Mouse (Mus musculus) lung, postnatal 0 days (tissue): ENCODE data around the gene Cfap206.

Experiments used
- CTCF ChIP-seq: IDR thresholded peaks from 2 replicates; pipeline ENCODE4 v1.5.1; 2016; ENCODE audit warnings: antibody characterized with exemption, mild to moderate bottlenecking
- EP300 ChIP-seq: IDR thresholded peaks from 2 replicates; pipeline ENCODE4 v1.6.1; 2016; ENCODE audit warnings: antibody characterized with exemption, mild to moderate bottlenecking, control low read depth

DNA sequence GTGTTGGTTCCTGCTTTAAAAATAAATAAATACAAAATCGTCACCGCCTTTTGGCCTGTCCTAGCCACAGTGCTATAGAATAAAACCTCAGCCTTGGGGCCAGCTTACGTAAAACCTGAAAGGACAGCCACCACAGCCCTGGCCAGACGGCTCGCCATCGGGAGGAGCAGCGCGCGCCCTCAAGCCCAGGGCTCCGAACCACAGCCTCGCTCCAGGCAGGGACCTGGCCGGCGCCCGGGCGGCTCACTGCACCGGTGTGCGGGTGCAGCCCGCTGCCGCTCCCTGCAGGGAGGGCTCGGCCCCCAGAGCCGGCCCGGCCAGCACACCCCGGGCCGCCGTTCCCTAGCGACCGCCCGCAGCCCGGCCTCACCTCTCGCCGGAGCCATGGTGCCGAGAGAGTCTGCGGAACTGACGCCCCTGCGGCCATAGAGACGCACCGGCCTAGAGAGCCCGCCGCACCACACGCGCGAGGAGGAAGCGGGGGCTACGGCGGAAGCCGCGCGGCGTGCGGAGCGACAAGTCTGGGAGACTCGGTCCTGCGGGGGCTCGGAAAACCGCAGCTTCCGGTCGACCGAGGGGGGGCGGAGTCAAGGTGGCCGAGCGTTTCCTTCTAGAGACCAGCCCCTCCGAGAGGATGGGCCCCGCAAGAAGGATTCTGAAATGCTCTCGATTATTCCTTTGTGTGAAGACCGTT lies 43.0 kb downstream of the Cfap206 start, which contains the start of gene Slc35a1:
- TF ChIP-seq CTCF (peak; percentile 24; the same call in 1 of the 2 replicates), EP300 (no peak)
